20 mouse cellular contexts compared by ENCODE assay signal in the genomic region with DNA sequence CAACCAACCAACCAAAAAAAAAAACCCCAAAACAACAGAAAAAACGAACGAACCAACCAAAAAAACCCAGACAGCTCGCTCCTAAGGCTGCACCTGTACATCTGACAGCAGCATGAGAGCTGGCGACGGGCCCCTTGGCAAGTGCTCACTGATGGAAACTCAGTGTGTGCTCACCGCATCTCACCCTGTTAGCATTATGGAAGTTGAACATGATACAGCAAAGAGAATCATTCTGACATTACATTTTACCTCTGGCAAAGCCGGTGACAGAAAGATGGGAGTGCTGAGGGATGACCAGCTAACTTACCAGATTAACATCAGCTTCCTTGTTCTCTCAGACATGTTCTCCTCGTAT. TPM values are rescaled to one million over a fixed set of nuclear protein-coding genes. Genes with fewer than 3 reads are reported as not detected.
A peak's percentile ranks its signal among the peaks of the same experiment; 100 is the strongest.
DNase-seq lines count a peak whose midpoint lies in the region; ATAC-seq and TF ChIP-seq lines count a peak whose summit lies in the region.
"Had no signal": no experiment of that assay in that cellular context is flagged by ENCODE, and none has a peak within 500 bp of the region (broad histone marks: within the 10 kb centered on the region; RNA-seq: fewer than 3 reads in every experiment).

No protein-coding gene starts in this region.

- H3K9me3 ChIP-seq in stomach, postnatal 0 days (ENCODE audit: control insufficient read depth, low read length): no peaks in the 10 kb centered on the region
- no peaks in the 10 kb centered on the region for H3K9me3 ChIP-seq in intestine, embryonic 15.5 days
- H3K9me3 ChIP-seq in hindbrain, embryonic 16.5 days (ENCODE audit: control insufficient read depth, low read length): no peaks in the 10 kb centered on the region
- H3K9me3 ChIP-seq: limb, embryonic 12.5 days had no signal

- intact Hi-C loops in heart, postnatal 25 days (cut with DNase I): no loop called here

- TF ChIP-seq CTCF in stomach, postnatal 0 days (IDR thresholded peaks at IDR 0.05; ENCODE audit: low read depth): no peak

- DNase-seq in heart, adult 11 months: peak; percentile 74
- no peak for DNase-seq in heart, postnatal 25 days (ENCODE audit: low spot score)
- peak; percentile 77 for DNase-seq in naive thymus-derived CD4-positive, alpha-beta T cell, adult 2 months (ENCODE audit: low read depth)
- peak; percentile 80 for DNase-seq in thymus, postnatal 25 days
- DNase-seq in stomach, postnatal 0 days (ENCODE audit: low spot score): no peak
- DNase-seq: adrenal gland, adult 8-10 months; cerebellum, adult 2 months; gastrocnemius, postnatal 10 days; kidney, adult 18-20 months; kidney, postnatal 10 days; midbrain, embryonic 14.5 days; retina, postnatal 1 day had no signal

- no peak overlapping the region for H3K4me3 ChIP-seq in stomach, postnatal 0 days (ENCODE audit: low read depth, low read length)
- H3K4me3 ChIP-seq in intestine, embryonic 15.5 days (replicated peaks): no peak overlapping the region
- no peak overlapping the region for H3K4me3 ChIP-seq in hindbrain, embryonic 16.5 days (ENCODE audit: low read length)
- H3K4me3 ChIP-seq: left cerebral cortex, adult 2 months; limb, embryonic 12.5 days; myocyte had no signal

- peak; percentile 27 for ATAC-seq in CD4-positive, CD25-positive, alpha-beta regulatory T cell, adult 4 months
- no peak for ATAC-seq in stomach, postnatal 0 days (ENCODE audit: low FRiP score, low TSS enrichment)
- ATAC-seq in intestine, embryonic 15.5 days: no peak
- no peak for ATAC-seq in hindbrain, embryonic 16.5 days

- H3K36me3 ChIP-seq in stomach, postnatal 0 days (ENCODE audit: control insufficient read depth, insufficient read depth, low read length): no peaks in the 10 kb centered on the region
- no peaks in the 10 kb centered on the region for H3K36me3 ChIP-seq in intestine, embryonic 15.5 days
- H3K36me3 ChIP-seq in hindbrain, embryonic 16.5 days (ENCODE audit: control insufficient read depth, insufficient read depth, low read length): no peaks in the 10 kb centered on the region
- H3K36me3 ChIP-seq: limb, embryonic 12.5 days had no signal

- H3K9ac ChIP-seq in stomach, postnatal 0 days (ENCODE audit: low read length): no peak overlapping the region
- no peak overlapping the region for H3K9ac ChIP-seq in intestine, embryonic 15.5 days
- no peak overlapping the region for H3K9ac ChIP-seq in hindbrain, embryonic 16.5 days (ENCODE audit: low read depth, low read length)
- H3K9ac ChIP-seq: hindbrain, embryonic 14.5 days; limb, embryonic 12.5 days; liver, embryonic 14.5 days had no signal

- H3K4me1 ChIP-seq in stomach, postnatal 0 days (replicated peaks; ENCODE audit: control insufficient read depth, insufficient read depth): no peaks in the 10 kb centered on the region
- H3K4me1 ChIP-seq in intestine, embryonic 15.5 days (replicated peaks): peaks cover 2% of the 10 kb centered on the region; the same call in 1 of the 2 replicates
- H3K4me1 ChIP-seq in hindbrain, embryonic 16.5 days (ENCODE audit: control insufficient read depth, insufficient read depth, low read depth, low read length): no peaks in the 10 kb centered on the region; the same call in 1 of the 2 replicates
- H3K4me1 ChIP-seq: limb, embryonic 12.5 days had no signal

- H3K27me3 ChIP-seq in stomach, postnatal 0 days (ENCODE audit: control insufficient read depth, insufficient read depth, low read length): no peaks in the 10 kb centered on the region
- H3K27me3 ChIP-seq in intestine, embryonic 15.5 days (replicated peaks): no peaks in the 10 kb centered on the region
- no peaks in the 10 kb centered on the region for H3K27me3 ChIP-seq in hindbrain, embryonic 16.5 days (replicated peaks; ENCODE audit: control insufficient read depth, insufficient read depth, low read length)
- H3K27me3 ChIP-seq: limb, embryonic 12.5 days had no signal

- no peak overlapping the region for H3K27ac ChIP-seq in stomach, postnatal 0 days (replicated peaks)
- no peak overlapping the region for H3K27ac ChIP-seq in intestine, embryonic 15.5 days
- H3K27ac ChIP-seq in hindbrain, embryonic 16.5 days (ENCODE audit: low read depth, low read length): no peak overlapping the region
- H3K27ac ChIP-seq: hindbrain, embryonic 14.5 days; left cerebral cortex, adult 2 months; limb, embryonic 12.5 days; liver, embryonic 14.5 days had no signal

- TF ChIP-seq EP300 in stomach, postnatal 0 days (optimal IDR thresholded peaks at IDR 0.05): no peak

- H3K4me2 ChIP-seq in stomach, postnatal 0 days (replicated peaks; ENCODE audit: low read depth): no peak overlapping the region
- H3K4me2 ChIP-seq in intestine, embryonic 15.5 days (replicated peaks): no peak overlapping the region
- H3K4me2 ChIP-seq in hindbrain, embryonic 16.5 days (ENCODE audit: low read length): no peak overlapping the region
- H3K4me2 ChIP-seq: hindbrain, embryonic 14.5 days; limb, embryonic 12.5 days had no signal

- 87% methylated on average over 8 of the region's 8 CpGs for WGBS in stomach, postnatal 0 days
- 93% methylated on average over 8 of the region's 8 CpGs for WGBS in intestine, embryonic 15.5 days
- 86% methylated on average over 8 of the region's 8 CpGs for whole genome bisulfite sequencing in hindbrain, embryonic 16.5 days

RNA-seq across cellular contexts. Expression of gene Mdm1, which starts 57.9 kb away (rescaled TPM):
- total RNA-seq in heart, postnatal 25 days (2021): 1 to 10 TPM; 2.4 to 3.9 TPM
- 1 to 10 TPM; 7.6 to 7.8 TPM for polyA plus RNA-seq in CD4-positive, CD25-positive, alpha-beta regulatory T cell, adult 4 months (2017; shearing (Covaris generic))
- 4.5 and 5.3 TPM in 2 replicates for polyA plus RNA-seq in stomach, postnatal 0 days (2015; fragmentation: Nextera tagmentation; extraction: Ambion mirVana)
- polyA plus RNA-seq in intestine, embryonic 15.5 days (2015; fragmentation: Nextera tagmentation; extraction: Ambion mirVana): 17.2 and 19.6 TPM in 2 replicates
- polyA plus RNA-seq in hindbrain, embryonic 16.5 days (2015; fragmentation: Nextera tagmentation; extraction: Ambion mirVana): 27.9 TPM in 2 replicates

Comparison
In these comparisons a context has a peak if more than half of its experiments do, and no peak if none do; other contexts are left out.
1. DNase-seq: peak in heart, adult 11 months (single experiment), naive thymus-derived CD4-positive, alpha-beta T cell, adult 2 months (single experiment) and thymus, postnatal 25 days (single experiment); none in heart, postnatal 25 days (single experiment) and stomach, postnatal 0 days (single experiment).